Mouse (Mus musculus): ENCODE results near the gene Ttll4. TPM values are rescaled to one million over a fixed set of nuclear protein-coding genes. Genes with fewer than 3 reads are reported as not detected.
A peak's percentile ranks its signal among the peaks of the same experiment; 100 is the strongest.

The Ttll4 gene
- 12.3 and 13.2 TPM in 2 replicates for polyA plus RNA-seq (2014; fragmentation: Nextera tagmentation; extraction: Ambion mirVana)

GRCm38 (mm10) chr1:74661448-74662195 lies at the start of gene Ttll4:
Gene Ttll4 (plus strand): TSS chr1:74661745.
- WGBS = under 1% methylated on average over 63 of the region's 66 CpGs
- Histone ChIP-seq H3K27ac (replicated peaks in 1 of 2; ENCODE audit: control insufficient read depth in 1 of 2, insufficient read depth in 1 of 2, low read depth in 2 of 2, low read length in 2 of 2) (peak within 1 kb of the TSS; percentile 86), H3K4me2 (ENCODE audit: low read length) (peak within 1 kb of the TSS; percentile 72), H3K27me3 (ENCODE audit: control insufficient read depth, insufficient read depth, low read length) (no peaks in the 10 kb centered on the region), H3K9me3 (ENCODE audit: control insufficient read depth, low read length) (no peaks in the 10 kb centered on the region), H3K4me1 (ENCODE audit: control insufficient read depth in 2 of 2, insufficient read depth in 2 of 2, low read length in 2 of 2) (peaks cover 2 to 23% of the 10 kb centered on the region in 2 experiments; a peak in 2 of 4 replicates), H3K36me3 (ENCODE audit: control insufficient read depth, insufficient read depth, low read length) (no peaks in the 10 kb centered on the region), H3K9ac (ENCODE audit: low read length) (peak within 1 kb of the TSS; percentile 91), H3K4me3 (ENCODE audit: control insufficient read depth in 1 of 2, insufficient read depth in 1 of 2, low read depth in 1 of 2, low read length in 2 of 2) (peak within 1 kb of the TSS; percentile 91 to 99)
- peak; percentile 99 for ATAC-seq (ENCODE audit: insufficient number of reproducible peaks, insufficient read depth, low FRiP score, low read depth)

DNA sequence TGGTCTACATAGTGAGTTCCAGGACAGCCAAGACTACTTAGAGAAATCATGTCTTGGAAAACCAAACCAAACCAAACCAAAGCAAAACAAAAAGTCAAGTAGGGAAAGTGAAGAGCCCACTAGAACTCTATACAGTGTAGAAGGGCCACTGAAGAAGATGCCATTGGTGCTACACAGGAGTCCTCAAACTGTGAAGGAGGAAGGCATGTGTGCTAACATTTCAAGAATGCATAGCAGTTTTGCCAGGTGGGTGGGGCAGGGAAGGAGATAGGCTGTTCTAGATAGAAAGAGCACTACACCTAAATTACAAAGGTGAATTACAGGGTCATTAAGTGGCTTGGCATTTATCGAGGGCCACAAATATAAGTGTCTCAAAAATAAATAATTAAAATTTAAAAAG lies 37.4 kb upstream of the Ttll4 start:
- ATAC-seq (ENCODE audit: insufficient number of reproducible peaks, insufficient read depth, low FRiP score, low read depth) = no peak
- peaks cover 0 to 2% of the 10 kb centered on the region in 2 experiments; a peak in 1 of 4 replicates for H3K4me1 ChIP-seq (ENCODE audit: control insufficient read depth in 2 of 2, insufficient read depth in 2 of 2, low read length in 2 of 2)
- H3K9me3 ChIP-seq (ENCODE audit: control insufficient read depth, low read length) = no peaks in the 10 kb centered on the region
- H3K4me3 ChIP-seq (ENCODE audit: control insufficient read depth in 1 of 2, insufficient read depth in 1 of 2, low read depth in 1 of 2, low read length in 2 of 2) = no peak overlapping the region
- no peaks in the 10 kb centered on the region for H3K27me3 ChIP-seq (ENCODE audit: control insufficient read depth, insufficient read depth, low read length)
- no peak overlapping the region for H3K9ac ChIP-seq (ENCODE audit: low read length)
- WGBS = 95% methylated on average over 1 of the region's 1 CpGs
- H3K4me2 ChIP-seq (ENCODE audit: low read length) = no peak overlapping the region
- H3K36me3 ChIP-seq (ENCODE audit: control insufficient read depth, insufficient read depth, low read length) = no peaks in the 10 kb centered on the region
- H3K27ac ChIP-seq (replicated peaks in 1 of 2; ENCODE audit: control insufficient read depth in 1 of 2, insufficient read depth in 1 of 2, low read depth in 2 of 2, low read length in 2 of 2) = no peak overlapping the region

DNA sequence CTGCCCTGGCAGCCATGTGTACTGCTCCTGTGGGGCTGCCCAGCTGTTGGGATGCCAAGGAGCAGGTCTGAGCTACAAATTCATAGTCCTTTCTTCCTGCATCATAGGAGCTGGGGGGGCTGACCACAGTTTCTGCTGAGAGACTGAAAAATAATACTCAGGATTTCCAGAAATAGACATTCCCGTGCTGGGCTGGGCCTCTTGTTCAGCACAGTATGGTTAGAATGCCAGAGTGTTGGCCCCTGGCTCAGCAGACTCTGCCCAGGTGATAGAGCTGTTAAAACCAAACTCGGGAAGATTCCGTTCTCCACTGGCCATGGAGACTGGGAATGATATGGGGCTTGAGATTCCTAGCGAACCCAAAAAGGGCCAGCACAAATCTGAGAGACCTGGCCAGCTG lies 35.5 kb upstream of the Ttll4 start:
- no peaks in the 10 kb centered on the region for H3K9me3 ChIP-seq (ENCODE audit: control insufficient read depth, low read length)
- no peaks in the 10 kb centered on the region for H3K36me3 ChIP-seq (ENCODE audit: control insufficient read depth, insufficient read depth, low read length)
- no peak overlapping the region for H3K4me2 ChIP-seq (ENCODE audit: low read length)
- H3K9ac ChIP-seq (ENCODE audit: low read length) = no peak overlapping the region
- 56% methylated on average over 4 of the region's 4 CpGs for WGBS
- H3K27ac ChIP-seq (replicated peaks in 1 of 2; ENCODE audit: control insufficient read depth in 1 of 2, insufficient read depth in 1 of 2, low read depth in 2 of 2, low read length in 2 of 2) = no peak overlapping the region
- H3K4me1 ChIP-seq (ENCODE audit: control insufficient read depth in 2 of 2, insufficient read depth in 2 of 2, low read length in 2 of 2) = peaks cover 0 to 2% of the 10 kb centered on the region in 2 experiments; a peak in 1 of 4 replicates
- H3K4me3 ChIP-seq (ENCODE audit: control insufficient read depth in 1 of 2, insufficient read depth in 1 of 2, low read depth in 1 of 2, low read length in 2 of 2) = no peak overlapping the region
- ATAC-seq (ENCODE audit: insufficient number of reproducible peaks, insufficient read depth, low FRiP score, low read depth) = no peak
- no peaks in the 10 kb centered on the region for H3K27me3 ChIP-seq (ENCODE audit: control insufficient read depth, insufficient read depth, low read length)

DNA sequence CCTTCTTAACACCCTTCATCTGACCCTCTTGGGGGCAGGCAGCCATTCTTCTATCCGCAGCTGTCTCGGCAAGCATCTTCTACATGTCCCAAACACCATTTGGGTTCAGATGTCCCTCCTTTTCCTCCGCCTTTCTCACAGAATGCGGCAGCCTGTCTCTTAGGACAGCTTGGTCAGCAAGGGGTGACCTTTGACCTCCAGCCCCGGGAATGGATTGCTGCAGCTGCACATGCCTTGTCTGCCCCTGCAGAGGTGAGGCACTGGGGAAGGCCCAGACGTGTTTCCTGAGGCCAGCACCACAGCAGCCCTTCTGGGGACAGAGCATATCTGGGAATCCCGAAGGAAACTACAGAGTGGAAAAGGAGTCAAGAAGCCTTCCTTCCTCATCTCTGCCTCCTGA lies 33.5 kb upstream of the Ttll4 start:
- H3K9me3 ChIP-seq (ENCODE audit: control insufficient read depth, low read length) = no peaks in the 10 kb centered on the region
- no peaks in the 10 kb centered on the region for H3K36me3 ChIP-seq (ENCODE audit: control insufficient read depth, insufficient read depth, low read length)
- no peak overlapping the region for H3K27ac ChIP-seq (replicated peaks in 1 of 2; ENCODE audit: control insufficient read depth in 1 of 2, insufficient read depth in 1 of 2, low read depth in 2 of 2, low read length in 2 of 2)
- no peak overlapping the region for H3K9ac ChIP-seq (ENCODE audit: low read length)
- H3K27me3 ChIP-seq (ENCODE audit: control insufficient read depth, insufficient read depth, low read length) = no peaks in the 10 kb centered on the region
- 58% methylated on average over 7 of the region's 7 CpGs for WGBS
- H3K4me3 ChIP-seq (ENCODE audit: control insufficient read depth in 1 of 2, insufficient read depth in 1 of 2, low read depth in 1 of 2, low read length in 2 of 2) = no peak overlapping the region
- H3K4me1 ChIP-seq (ENCODE audit: control insufficient read depth in 2 of 2, insufficient read depth in 2 of 2, low read length in 2 of 2) = peaks cover 0 to 2% of the 10 kb centered on the region in 2 experiments; a peak in 1 of 4 replicates
- no peak for ATAC-seq (ENCODE audit: insufficient number of reproducible peaks, insufficient read depth, low FRiP score, low read depth)
- H3K4me2 ChIP-seq (ENCODE audit: low read length) = no peak overlapping the region

DNA sequence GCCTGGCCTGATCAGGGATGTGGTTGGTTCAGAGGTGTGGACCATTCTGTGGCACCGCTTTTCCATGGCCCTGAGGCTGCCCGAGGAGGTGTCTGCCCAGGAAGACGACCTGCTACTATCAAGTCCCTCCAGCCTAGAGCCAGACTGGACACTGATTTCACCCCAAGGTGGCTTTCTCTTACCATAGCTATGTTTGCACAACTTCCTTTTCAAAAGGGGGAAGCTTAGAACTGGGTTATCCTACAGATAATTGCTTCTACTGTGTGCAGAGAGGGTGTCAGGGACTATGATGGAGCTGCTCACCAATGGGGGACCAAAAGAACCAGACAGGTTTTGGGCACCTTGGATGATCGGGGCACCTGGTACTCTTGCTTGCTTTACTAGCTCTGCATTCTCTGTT lies 28.8 kb upstream of the Ttll4 start:
- WGBS = 76% methylated on average over 4 of the region's 4 CpGs
- H3K4me1 ChIP-seq (ENCODE audit: control insufficient read depth in 2 of 2, insufficient read depth in 2 of 2, low read length in 2 of 2) = no peaks in the 10 kb centered on the region
- ATAC-seq (ENCODE audit: insufficient number of reproducible peaks, insufficient read depth, low FRiP score, low read depth) = no peak

GRCm38 (mm10) chr1:74643524-74643923 lies 18.0 kb upstream of the Ttll4 start:
- Histone ChIP-seq H3K4me2 (ENCODE audit: low read length) (peak overlapping the region; percentile 2; the same call in 1 of the 2 replicates), H3K4me1 (ENCODE audit: control insufficient read depth in 2 of 2, insufficient read depth in 2 of 2, low read length in 2 of 2) (peaks cover 0 to 9% of the 10 kb centered on the region in 2 experiments; a peak in 1 of 4 replicates), H3K4me3 (ENCODE audit: control insufficient read depth in 1 of 2, insufficient read depth in 1 of 2, low read depth in 1 of 2, low read length in 2 of 2) (no peak overlapping the region), H3K27ac (replicated peaks in 1 of 2; ENCODE audit: control insufficient read depth in 1 of 2, insufficient read depth in 1 of 2, low read depth in 2 of 2, low read length in 2 of 2) (no peak overlapping the region), H3K36me3 (ENCODE audit: control insufficient read depth, insufficient read depth, low read length) (no peaks in the 10 kb centered on the region), H3K9ac (ENCODE audit: low read length) (no peak overlapping the region), H3K27me3 (ENCODE audit: control insufficient read depth, insufficient read depth, low read length) (no peaks in the 10 kb centered on the region), H3K9me3 (ENCODE audit: control insufficient read depth, low read length) (no peaks in the 10 kb centered on the region)
- ATAC-seq (ENCODE audit: insufficient number of reproducible peaks, insufficient read depth, low FRiP score, low read depth) = no peak
- 36% methylated on average over 2 of the region's 2 CpGs for WGBS

More for the DNA sequence above, 28.8 kb upstream of the Ttll4 start:
- Histone ChIP-seq H3K36me3 (ENCODE audit: control insufficient read depth, insufficient read depth, low read length) (no peaks in the 10 kb centered on the region), H3K4me3 (ENCODE audit: control insufficient read depth in 1 of 2, insufficient read depth in 1 of 2, low read depth in 1 of 2, low read length in 2 of 2) (no peak overlapping the region), H3K27me3 (ENCODE audit: control insufficient read depth, insufficient read depth, low read length) (no peaks in the 10 kb centered on the region), H3K9ac (ENCODE audit: low read length) (no peak overlapping the region), H3K9me3 (ENCODE audit: control insufficient read depth, low read length) (no peaks in the 10 kb centered on the region), H3K27ac (replicated peaks in 1 of 2; ENCODE audit: control insufficient read depth in 1 of 2, insufficient read depth in 1 of 2, low read depth in 2 of 2, low read length in 2 of 2) (no peak overlapping the region), H3K4me2 (ENCODE audit: low read length) (no peak overlapping the region)

GRCm38 (mm10) chr1:74643926-74644325 lies 17.6 kb upstream of the Ttll4 start:
- ATAC-seq (ENCODE audit: insufficient number of reproducible peaks, insufficient read depth, low FRiP score, low read depth) = peak; percentile 43; the same call in 1 of the 2 replicates
- no peak overlapping the region for H3K9ac ChIP-seq (ENCODE audit: low read length)
- H3K27me3 ChIP-seq (ENCODE audit: control insufficient read depth, insufficient read depth, low read length) = no peaks in the 10 kb centered on the region
- peaks cover 0 to 9% of the 10 kb centered on the region in 2 experiments; a peak in 1 of 4 replicates for H3K4me1 ChIP-seq (ENCODE audit: control insufficient read depth in 2 of 2, insufficient read depth in 2 of 2, low read length in 2 of 2)
- H3K27ac ChIP-seq (replicated peaks in 1 of 2; ENCODE audit: control insufficient read depth in 1 of 2, insufficient read depth in 1 of 2, low read depth in 2 of 2, low read length in 2 of 2) = no peak overlapping the region
- no peaks in the 10 kb centered on the region for H3K36me3 ChIP-seq (ENCODE audit: control insufficient read depth, insufficient read depth, low read length)
- no peaks in the 10 kb centered on the region for H3K9me3 ChIP-seq (ENCODE audit: control insufficient read depth, low read length)
- H3K4me2 ChIP-seq (ENCODE audit: low read length) = peak overlapping the region; percentile 2; the same call in 1 of the 2 replicates
- no peak overlapping the region for H3K4me3 ChIP-seq (ENCODE audit: control insufficient read depth in 1 of 2, insufficient read depth in 1 of 2, low read depth in 1 of 2, low read length in 2 of 2)

Data from heart, embryonic 14.5 days (tissue).